Mouse (Mus musculus) MEL (cell line): Measurements from ENCODE around the gene Grik4. TPM values are rescaled to one million over a fixed set of nuclear protein-coding genes. Genes with fewer than 3 reads are reported as not detected.

Source experiments
- DNase-seq: peaks from one replicate; pipeline ENCODE4 v3.0.0; 2011; ENCODE audit warnings: low read depth, low spot score
- H3K27ac ChIP-seq: 2 replicates; pipeline ENCODE4 v1.5.1; 2012; ENCODE audit warnings: low read depth, mild to moderate bottlenecking, control low read depth, low read length, moderate library complexity; ENCODE audit not compliant: control insufficient read depth
- H3K27me3 ChIP-seq, 2 experiments: fragments of 150-350 bp in 1 of 2; sonication (generic) in 1 of 2; 2 replicates each; pipeline ENCODE4 v1.6.1; 2012; ENCODE audit warnings: low read length in 2 of 2, mild to moderate bottlenecking in 2 of 2, improper control_type of control experiment in 1 of 2, moderate library complexity in 1 of 2; ENCODE audit not compliant: insufficient read depth in 2 of 2, control insufficient read depth in 1 of 2
- H3K36me3 ChIP-seq, 2 experiments: 2 replicates each; pipeline ENCODE4 v1.6.1; 2012 to 2014; ENCODE audit warnings: low read length in 2 of 2, improper control_type of control experiment in 1 of 2, inconsistent platforms in 1 of 2, mild to moderate bottlenecking in 1 of 2; ENCODE audit not compliant: insufficient read depth in 2 of 2, control insufficient read depth in 1 of 2
- H3K4me1 ChIP-seq, 2 experiments: fragments of 150-350 bp in 1 of 2; sonication (generic) in 1 of 2; 2 replicates each; pipeline ENCODE4 v1.6.1; 2012; ENCODE audit warnings: low read length in 2 of 2, improper control_type of control experiment in 1 of 2, mild to moderate bottlenecking in 1 of 2; ENCODE audit not compliant: insufficient read depth in 2 of 2, control insufficient read depth in 1 of 2
- H3K4me3 ChIP-seq, 2 experiments: fragments of 150-350 bp in 1 of 2; sonication (generic) in 1 of 2; 2 replicates each; pipeline ENCODE4 v1.5.1; 2012; ENCODE audit warnings: low read depth in 2 of 2, low read length in 2 of 2, mild to moderate bottlenecking in 2 of 2, moderate library complexity in 2 of 2, control low read depth in 1 of 2, improper control_type of control experiment in 1 of 2; ENCODE audit not compliant: control insufficient read depth in 1 of 2, insufficient read depth in 1 of 2
- H3K79me2 ChIP-seq: 2 replicates; pipeline ENCODE4 v1.6.1; 2012; ENCODE audit warnings: mild to moderate bottlenecking, low read length, moderate library complexity; ENCODE audit not compliant: control insufficient read depth, poor library complexity, insufficient read depth
- H3K9ac ChIP-seq: 2 replicates; pipeline ENCODE4 v1.6.1; 2012; ENCODE audit warnings: low read depth, mild to moderate bottlenecking, control low read depth, low read length, moderate library complexity; ENCODE audit not compliant: control insufficient read depth, poor library complexity, severe bottlenecking
- H3K9me3 ChIP-seq: fragments of 150-350 bp; sonication (generic); replicated peaks from 2 replicates; pipeline ENCODE4 v1.6.1; 2012; ENCODE audit warnings: mild to moderate bottlenecking, low read length, improper control_type of control experiment, moderate library complexity; ENCODE audit not compliant: insufficient read depth
- BHLHE40 ChIP-seq: IDR thresholded peaks from 2 replicates; pipeline ENCODE4 v1.6.1; 2012; ENCODE audit warnings: low read depth, mild to moderate bottlenecking, inconsistent platforms, low read length, improper control_type of control experiment, borderline replicate concordance
- CTCF ChIP-seq, 3 experiments: IDR thresholded peaks in 2 of 3; conservative IDR thresholded peaks in 1 of 3; 2 replicates each; pipeline ENCODE4 v1.5.1; 2011 to 2012; ENCODE audit warnings: low read length in 3 of 3, low read depth in 2 of 3, mild to moderate bottlenecking in 2 of 3, improper control_type of control experiment in 1 of 3, inconsistent platforms in 1 of 3, mixed read lengths in 1 of 3, moderate library complexity in 1 of 3; ENCODE audit not compliant: control insufficient read depth in 1 of 3, insufficient read depth in 1 of 3, poor library complexity in 1 of 3, severe bottlenecking in 1 of 3
- EP300 ChIP-seq, 2 experiments: IDR thresholded peaks; 2 replicates each; pipeline ENCODE4 v1.6.1; 2011; ENCODE audit warnings: improper control_type of control experiment in 2 of 2, low read length in 2 of 2, low read depth in 1 of 2, mild to moderate bottlenecking in 1 of 2
- ETS1 ChIP-seq: IDR thresholded peaks from 2 replicates; pipeline ENCODE4 v1.6.1; 2012; ENCODE audit warnings: low read depth, mild to moderate bottlenecking, inconsistent platforms, low read length, improper control_type of control experiment, moderate library complexity
- JUND ChIP-seq: IDR thresholded peaks from 2 replicates; pipeline ENCODE4 v1.6.1; 2011; ENCODE audit warnings: low read depth, mild to moderate bottlenecking, improper control_type of control experiment, low read length
- MAFK ChIP-seq: IDR thresholded peaks from 2 replicates; pipeline ENCODE4 v1.6.1; 2011; ENCODE audit warnings: low read depth, mild to moderate bottlenecking, low read length, improper control_type of control experiment, borderline replicate concordance
- MAX ChIP-seq: IDR thresholded peaks from 2 replicates; pipeline ENCODE4 v1.6.1; 2011; ENCODE audit warnings: low read length, improper control_type of control experiment
- MAZ ChIP-seq: IDR thresholded peaks from 2 replicates; pipeline ENCODE4 v1.6.1; 2012; ENCODE audit warnings: low read depth, mild to moderate bottlenecking, inconsistent platforms, low read length, improper control_type of control experiment
- MXI1 ChIP-seq: IDR thresholded peaks from 2 replicates; pipeline ENCODE4 v1.6.1; 2011; ENCODE audit warnings: mild to moderate bottlenecking, low read depth, low read length, improper control_type of control experiment
- NELFE ChIP-seq: IDR thresholded peaks from 2 replicates; pipeline ENCODE4 v1.6.1; 2011; ENCODE audit warnings: low read depth, low read length, improper control_type of control experiment
- NRF1 ChIP-seq: IDR thresholded peaks from 2 replicates; pipeline ENCODE4 v1.6.1; 2014; ENCODE audit warnings: low read depth, mild to moderate bottlenecking, inconsistent platforms, low read length, improper control_type of control experiment, moderate library complexity; ENCODE audit not compliant: poor library complexity, insufficient read depth, severe bottlenecking
- RCOR1 ChIP-seq: IDR thresholded peaks from 2 replicates; pipeline ENCODE4 v1.6.1; 2012; ENCODE audit warnings: low read depth, mild to moderate bottlenecking, inconsistent platforms, low read length, improper control_type of control experiment
- SIN3A ChIP-seq: IDR thresholded peaks from 2 replicates; pipeline ENCODE4 v1.6.1; 2012; ENCODE audit warnings: low read length, improper control_type of control experiment, inconsistent platforms
- SMC3 ChIP-seq: IDR thresholded peaks from 2 replicates; pipeline ENCODE4 v1.6.1; 2011; ENCODE audit warnings: low read depth, low read length, improper control_type of control experiment
- USF1 ChIP-seq: IDR thresholded peaks from 2 replicates; pipeline ENCODE4 v1.6.1; 2014; ENCODE audit warnings: low read depth, mild to moderate bottlenecking, inconsistent platforms, low read length, improper control_type of control experiment, moderate library complexity
- USF2 ChIP-seq, 2 experiments: IDR thresholded peaks; 2 replicates each; pipeline ENCODE4 v1.6.1; 2011 to 2012; ENCODE audit warnings: improper control_type of control experiment in 2 of 2, low read length in 2 of 2, borderline replicate concordance in 1 of 2, inconsistent platforms in 1 of 2, low read depth in 1 of 2, mild to moderate bottlenecking in 1 of 2; ENCODE audit not compliant: insufficient read depth in 1 of 2
- ZC3H11A ChIP-seq: IDR thresholded peaks from 2 replicates; pipeline ENCODE4 v1.6.1; 2012; ENCODE audit warnings: low read depth, mild to moderate bottlenecking, inconsistent platforms, low read length, improper control_type of control experiment
- ZKSCAN1 ChIP-seq: IDR thresholded peaks from 2 replicates; pipeline ENCODE4 v1.6.1; 2012; ENCODE audit warnings: low read depth, mild to moderate bottlenecking, inconsistent platforms, low read length, improper control_type of control experiment, moderate library complexity
- ZNF384 ChIP-seq: IDR thresholded peaks from 2 replicates; pipeline ENCODE4 v1.6.1; 2012; ENCODE audit warnings: low read depth, mild to moderate bottlenecking, inconsistent platforms, low read length, improper control_type of control experiment
- polyA plus RNA-seq, 2 experiments: library from polyadenylated mRNA; stranded (reverse) in 1 of 2; unstranded in 1 of 2; fragments of >175 nt in 1 of 2; fragments of >200 nt in 1 of 2; gene quantifications; 2 replicates each; pipeline versions ENCODE4 v1.2.1 to v1.2.4; 2012; ENCODE audit warnings: low replicate concordance in 2 of 2, low read depth in 1 of 2; ENCODE audit not compliant: insufficient read length in 2 of 2, insufficient read depth in 1 of 2, missing spikeins in 1 of 2
- total RNA-seq: library from RNA; depleted of rRNA; stranded (reverse); fragments of 300-350 nt; gene quantifications from 2 replicates; pipeline ENCODE4 v1.2.3, GENCODE M21; 2012

The Grik4 gene
- total and polyA plus RNA-seq, 3 experiments: 0.17 TPM; not detected in 2

GRCm38 (mm10) chr9:42645161-42645560 lies 299.1 kb downstream of the Grik4 start:
- H3K27me3 ChIP-seq: no peaks in the 10 kb centered on the region
- DNase-seq: no peak
- no peaks in the 10 kb centered on the region for H3K4me1 ChIP-seq
- H3K9ac ChIP-seq: no peak overlapping the region
- H3K79me2 ChIP-seq: no peaks in the 10 kb centered on the region
- no peaks in the 10 kb centered on the region for H3K9me3 ChIP-seq
- no peak overlapping the region for H3K4me3 ChIP-seq
- TF ChIP-seq JUND (no peak), ZC3H11A (no peak)
- H3K36me3 ChIP-seq: no peaks in the 10 kb centered on the region
- no peak overlapping the region for H3K27ac ChIP-seq

- no peaks in the 10 kb centered on the region for H3K9me3 ChIP-seq
- H3K4me1 ChIP-seq: no peaks in the 10 kb centered on the region
- no peak overlapping the region for H3K9ac ChIP-seq
- no peak for DNase-seq
- H3K27ac ChIP-seq: no peak overlapping the region
- H3K4me3 ChIP-seq: no peak overlapping the region
- no peaks in the 10 kb centered on the region for H3K27me3 ChIP-seq
- TF ChIP-seq NRF1 (no peak), BHLHE40 (no peak), JUND (no peak), MXI1 (no peak), MAFK (no peak), CTCF (IDR thresholded peaks at IDR 0.05 in 2 of 3, conservative IDR thresholded peaks at IDR 0.05 in 1 of 3; ENCODE audit: control insufficient read depth in 1 of 3, insufficient read depth in 1 of 3, low read depth in 2 of 3, low read length in 3 of 3, poor library complexity in 1 of 3, severe bottlenecking in 1 of 3) (no peak), SIN3A (no peak), ZNF384 (no peak), ETS1 (no peak), NELFE (no peak), MAX (no peak), RCOR1 (no peak), USF1 (no peak), ZC3H11A (no peak), MAZ (no peak), ZKSCAN1 (no peak), EP300 (IDR thresholded peaks at IDR 0.05; ENCODE audit: low read depth in 1 of 2, low read length in 2 of 2) (no peak), USF2 (IDR thresholded peaks at IDR 0.05; ENCODE audit: borderline replicate concordance in 1 of 2, insufficient read depth in 1 of 2, low read depth in 1 of 2, low read length in 2 of 2) (no peak), SMC3 (no peak)
- no peaks in the 10 kb centered on the region for H3K79me2 ChIP-seq
- no peaks in the 10 kb centered on the region for H3K36me3 ChIP-seq
These were observed 301.5 kb downstream of the Grik4 start for GRCm38 (mm10) chr9:42642821-42643220.
